Mouse (Mus musculus) heart, postnatal 0 days (tissue): Measurements from ENCODE around the gene Ttc17.

Experiments
- CTCF ChIP-seq: IDR thresholded peaks from 2 replicates; pipeline ENCODE4 v1.5.1; 2016; ENCODE audit warnings: antibody characterized with exemption, control low read depth, low read depth
- EP300 ChIP-seq: IDR thresholded peaks from 2 replicates; pipeline ENCODE4 v1.6.1; 2016; ENCODE audit warnings: antibody characterized with exemption, low read depth

DNA sequence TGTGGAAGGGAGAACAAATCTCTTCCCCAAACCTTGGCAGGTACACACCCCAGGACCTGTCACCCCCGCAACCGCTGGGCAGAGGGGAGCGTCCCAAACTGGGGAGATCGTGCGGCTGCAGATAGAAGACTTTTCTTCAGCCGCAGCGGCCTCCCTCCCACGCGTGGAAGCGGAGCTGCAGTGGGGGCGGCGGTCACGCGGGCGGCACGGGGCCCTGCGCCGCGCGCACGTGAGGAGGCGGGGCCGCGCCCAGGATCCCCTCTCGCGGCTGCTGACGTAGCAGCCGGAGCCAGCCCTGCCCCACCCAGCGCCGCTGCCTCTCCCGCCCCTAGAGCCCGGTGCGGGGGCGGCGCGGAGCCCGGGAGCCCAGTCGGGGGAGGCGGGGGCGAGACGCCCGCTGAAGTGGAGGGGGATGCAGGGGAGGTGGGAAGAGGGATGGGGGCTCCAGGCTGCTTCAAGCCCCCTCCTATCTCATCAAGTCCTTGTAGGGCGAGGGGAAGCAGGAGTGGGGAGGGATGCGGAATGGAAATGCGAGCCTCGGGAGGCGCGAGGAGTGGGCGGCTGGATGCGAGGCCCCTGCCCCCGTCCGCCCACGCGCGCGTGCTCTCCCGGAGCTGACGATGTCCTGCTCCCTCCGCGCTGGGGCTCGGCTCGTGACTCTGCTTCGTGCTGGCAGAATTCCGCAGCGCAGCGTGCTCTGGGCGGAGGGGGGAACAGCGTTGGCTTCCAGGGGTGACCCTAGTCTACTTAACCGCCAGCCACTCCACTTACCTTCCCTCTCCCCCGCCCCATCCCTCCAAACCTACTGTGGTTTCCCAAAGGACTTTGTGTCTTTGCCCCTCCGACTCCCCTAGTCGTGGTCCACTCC, 133.1 kb downstream of the Ttc17 start:
- TF ChIP-seq CTCF (no peak), EP300 (no peak)
